Mouse (Mus musculus) stomach, postnatal 0 days (tissue): ENCODE measurements around the gene Sectm1a.

Experiments used
- CTCF ChIP-seq: IDR thresholded peaks from 2 replicates; pipeline ENCODE4 v1.5.1; 2016; ENCODE audit warnings: antibody characterized with exemption, low read depth, mild to moderate bottlenecking, moderate library complexity
- EP300 ChIP-seq: optimal IDR thresholded peaks from 2 replicates; pipeline ENCODE3; 2016; ENCODE audit warnings: antibody characterized with exemption

- TF ChIP-seq CTCF (no peak), EP300 (no peak)
Observed at GRCm38 (mm10) chr11:121085181-121085580, 4.2 kb upstream of the Sectm1a start.
